Mouse (Mus musculus): ENCODE measurements around the gene Tmem129.

DNA sequence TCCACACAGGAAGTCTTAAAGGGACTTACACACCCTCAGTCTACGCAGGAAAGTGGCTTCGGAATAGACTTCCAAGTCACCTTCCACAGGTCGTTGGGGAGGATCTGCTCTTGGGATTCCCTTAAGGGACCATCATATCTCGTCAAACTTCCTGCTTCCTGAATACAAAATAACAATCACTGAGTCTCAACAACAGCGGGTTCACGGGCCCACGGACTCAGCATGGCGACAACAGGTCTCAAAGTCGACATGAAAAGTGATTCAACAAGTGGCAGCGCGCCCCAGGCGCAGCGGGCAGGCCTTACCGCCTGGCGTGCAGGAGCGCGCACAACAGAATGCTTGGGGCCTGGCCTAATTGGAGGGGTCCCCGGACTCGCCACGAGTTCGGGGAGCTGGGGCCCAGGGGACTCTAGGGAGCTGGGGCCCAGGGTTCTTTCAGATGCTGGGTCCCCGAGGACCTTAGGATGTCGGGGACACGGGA, 29.4 kb downstream of the Tmem129 start:
- TF ChIP-seq ZNF384 (IDR thresholded peaks at IDR 0.05; ENCODE audit: low read depth, low read length), result no peak
- no peak for TF ChIP-seq ZC3H11A (IDR thresholded peaks at IDR 0.05; ENCODE audit: borderline replicate concordance, low read depth, low read length)
- no peak for TF ChIP-seq HCFC1 (IDR thresholded peaks at IDR 0.05; ENCODE audit: borderline replicate concordance, insufficient read depth, low read length)
- TF ChIP-seq MAFK (IDR thresholded peaks at IDR 0.05; ENCODE audit: insufficient read depth, low read depth, low read length), result no peak
- TF ChIP-seq CHD2 (IDR thresholded peaks at IDR 0.05; ENCODE audit: low read depth, low read length), result no peak
